Mouse (Mus musculus) thymus, postnatal 10 days (tissue): Measurements from ENCODE around the gene Rab33a.
A peak's percentile ranks its signal among the peaks of the same experiment; 100 is the strongest.

ENCODE experiments used
- DNase-seq, 2 experiments: peaks; one replicate each; pipeline ENCODE4 v3.0.0; 2021; ENCODE audit warnings: low spot score in 2 of 2

The Rab33a gene

GRCm38 (mm10) chrX:48518808-48519548 is at the start of gene Rab33a:
Rab33a (plus strand) TSS chrX:48519285.
- peak; percentile 16 to 22 for DNase-seq

- no peak for DNase-seq
Observed at GRCm38 (mm10) chrX:48481095-48481494, 38.0 kb upstream of the Rab33a start.

GRCm38 (mm10) chrX:48481687-48482086 is 37.4 kb upstream of the Rab33a start:
- no peak for DNase-seq

GRCm38 (mm10) chrX:48493763-48494162 is 25.3 kb upstream of the Rab33a start:
- DNase-seq = no peak

GRCm38 (mm10) chrX:48513166-48513807 is 5.8 kb upstream of the Rab33a start, which contains the start of gene Aifm1:
Aifm1 (minus strand) TSS chrX:48513563.
- peak; percentile 79 for DNase-seq

- no peak for DNase-seq
Observed at GRCm38 (mm10) chrX:48513824-48514223, 5.3 kb upstream of the Rab33a start.

GRCm38 (mm10) chrX:48518211-48518807 is 776 bp upstream of the Rab33a start:
- DNase-seq = peak; percentile 48 to 63

GRCm38 (mm10) chrX:48519549-48520085 is 532 bp downstream of the Rab33a start:
- DNase-seq = peak in 1 of 2 experiments; percentile 4

- no peak for DNase-seq
Observed at GRCm38 (mm10) chrX:48521651-48522050, 2.6 kb downstream of the Rab33a start.

GRCm38 (mm10) chrX:48523512-48523911 is 4.4 kb downstream of the Rab33a start:
- no peak for DNase-seq

GRCm38 (mm10) chrX:48525332-48525731 is 6.2 kb downstream of the Rab33a start:
- no peak for DNase-seq

- no peak for DNase-seq
Observed at GRCm38 (mm10) chrX:48525866-48526265, 6.8 kb downstream of the Rab33a start.

GRCm38 (mm10) chrX:48526435-48526834 is 7.3 kb downstream of the Rab33a start:
- no peak for DNase-seq

GRCm38 (mm10) chrX:48532175-48532574 is 13.1 kb downstream of the Rab33a start:
- peak; percentile 41 to 70 for DNase-seq
